Mouse (Mus musculus) liver (tissue): ENCODE measurements around the gene Dock9.

Experiments used
- DNase-seq: peaks from one replicate; pipeline ENCODE4 v3.0.0-alpha.2; 2020; ENCODE audit warnings: mixed read lengths

Dock9 gene

GRCm38 (mm10) chr14:121797457-121798410 is at the start of gene Dock9:
Dock9 (minus strand) TSS chr14:121797837.
- peak; percentile 88 for DNase-seq

GRCm38 (mm10) chr14:121844486-121844885 is 46.8 kb upstream of the Dock9 start:
- no peak for DNase-seq

- DNase-seq: no peak
Measured at GRCm38 (mm10) chr14:121840217-121840616, 42.6 kb upstream of the Dock9 start.

- DNase-seq: no peak
Measured at GRCm38 (mm10) chr14:121838161-121838560, 40.5 kb upstream of the Dock9 start.

- DNase-seq: no peak
Measured at GRCm38 (mm10) chr14:121833001-121833520, 35.4 kb upstream of the Dock9 start.

GRCm38 (mm10) chr14:121829816-121830442 is 32.3 kb upstream of the Dock9 start:
- DNase-seq: no peak

GRCm38 (mm10) chr14:121827091-121827490 is 29.5 kb upstream of the Dock9 start:
- DNase-seq: no peak

GRCm38 (mm10) chr14:121825521-121826445 is 28.1 kb upstream of the Dock9 start:
- DNase-seq: no peak

- DNase-seq: peak; percentile 46
Measured at GRCm38 (mm10) chr14:121824322-121825103, 26.9 kb upstream of the Dock9 start.

GRCm38 (mm10) chr14:121822997-121823396 is 25.4 kb upstream of the Dock9 start:
- no peak for DNase-seq

GRCm38 (mm10) chr14:121822506-121822905 is 24.9 kb upstream of the Dock9 start:
- no peak for DNase-seq

GRCm38 (mm10) chr14:121806791-121807190 is 9.2 kb upstream of the Dock9 start:
- DNase-seq: no peak

GRCm38 (mm10) chr14:121806316-121806715 is 8.7 kb upstream of the Dock9 start:
- DNase-seq: no peak

- peak; percentile 14 for DNase-seq
Measured at GRCm38 (mm10) chr14:121804461-121804860, 6.8 kb upstream of the Dock9 start.

- DNase-seq: peak; percentile 23
Measured at GRCm38 (mm10) chr14:121800962-121801361, 3.3 kb upstream of the Dock9 start.

GRCm38 (mm10) chr14:121799112-121799511 is 1.5 kb upstream of the Dock9 start:
- peak; percentile 13 for DNase-seq

- DNase-seq: peak; percentile 93
Measured at GRCm38 (mm10) chr14:121798411-121798799, 768 bp upstream of the Dock9 start.

GRCm38 (mm10) chr14:121796571-121797456 is 823 bp downstream of the Dock9 start:
- no peak for DNase-seq

GRCm38 (mm10) chr14:121795536-121795935 is 2.1 kb downstream of the Dock9 start:
- DNase-seq: no peak

- no peak for DNase-seq
Measured at GRCm38 (mm10) chr14:121793639-121794038, 4.0 kb downstream of the Dock9 start.

- no peak for DNase-seq
Measured at GRCm38 (mm10) chr14:121791935-121792334, 5.7 kb downstream of the Dock9 start.
